Mouse (Mus musculus): ENCODE measurements at regions not wholly inside any gene's neighbourhood (a gene's known extent, or its start where the extent isn't known, plus 50 kb on each side); places are given as distances from the start of the nearest gene placed in this dataset.

- TF ChIP-seq POLR2A (IDR thresholded peaks at IDR 0.05; ENCODE audit: borderline replicate concordance, extremely low read depth, insufficient read depth, insufficient read length, poor library complexity, severe bottlenecking) (no peak), CTCF (IDR thresholded peaks at IDR 0.05; ENCODE audit: borderline replicate concordance, extremely low read depth, insufficient read depth, insufficient read length) (no peak)
Measured at GRCm38 (mm10) chr10:112795938-112796337, 132.9 kb downstream of the Atxn7l3b start.

Measured in brain, embryonic 14.5 days (tissue).